Mouse (Mus musculus) liver, adult 2 months (tissue): Measurements from ENCODE around the gene Nxph3.

Source experiments
- CTCF ChIP-seq: fragments of 200-500 bp; IDR thresholded peaks from 2 replicates; pipeline ENCODE4 v1.5.1; 2011; ENCODE audit warnings: low read depth, low read length, control low read depth
- POLR2A ChIP-seq: fragments of 200-500 bp; IDR thresholded peaks from 2 replicates; pipeline ENCODE4 v1.6.1; 2011; ENCODE audit warnings: low read length, control low read depth; ENCODE audit not compliant: insufficient read depth; ENCODE audit errors: extremely low read depth

GRCm38 (mm10) chr11:95521563-95521962 lies 7.2 kb upstream of the Nxph3 start:
- TF ChIP-seq CTCF, result peak; percentile 95
- no peak for TF ChIP-seq POLR2A
